Mouse (Mus musculus) limb, embryonic 13.5 days (tissue): ENCODE data around the gene Mfsd11. TPM values are rescaled to one million over a fixed set of nuclear protein-coding genes. Genes with fewer than 3 reads are reported as not detected.

Source experiments
- ATAC-seq: fragments of 200-750 bp; cut with Nextera tagmentation; 2 replicates; pipeline ENCODE4 v1.8.0; 2017; ENCODE audit warnings: low read depth, moderate number of reproducible peaks, moderate TSS enrichment; ENCODE audit not compliant: low FRiP score
- H3K27ac ChIP-seq: fragments of 300-500 bp; sonication (generic); 2 replicates; pipeline ENCODE4 v1.5.1; 2015; ENCODE audit warnings: inconsistent platforms, mild to moderate bottlenecking, moderate library complexity
- H3K27me3 ChIP-seq: fragments of 300-500 bp; sonication (generic); 2 replicates; pipeline ENCODE4 v1.6.1; 2015; ENCODE audit warnings: mild to moderate bottlenecking, inconsistent platforms
- H3K36me3 ChIP-seq: fragments of 300-500 bp; sonication (generic); 2 replicates; pipeline ENCODE4 v1.6.1; 2015; ENCODE audit warnings: inconsistent platforms, mild to moderate bottlenecking, moderate library complexity
- H3K4me1 ChIP-seq: fragments of 300-500 bp; sonication (generic); 2 replicates; pipeline ENCODE4 v1.6.1; 2015; ENCODE audit warnings: inconsistent platforms
- H3K4me2 ChIP-seq: fragments of 300-500 bp; sonication (generic); replicated peaks from 2 replicates; pipeline ENCODE4 v1.6.1; 2015; ENCODE audit warnings: inconsistent platforms, mild to moderate bottlenecking, moderate library complexity
- H3K4me3 ChIP-seq: fragments of 300-500 bp; sonication (generic); 2 replicates; pipeline ENCODE4 v1.5.1; 2015; ENCODE audit warnings: moderate library complexity, mild to moderate bottlenecking, inconsistent platforms
- H3K9ac ChIP-seq: fragments of 300-500 bp; sonication (generic); 2 replicates; pipeline ENCODE4 v1.6.1; 2015; ENCODE audit warnings: mild to moderate bottlenecking, inconsistent platforms
- H3K9me3 ChIP-seq: fragments of 300-500 bp; sonication (generic); 2 replicates; pipeline ENCODE4 v1.6.1; 2016; ENCODE audit warnings: inconsistent platforms
- WGBS: fragments of 180-500 bp; shearing (Covaris S2); methylation state at CpG from one replicate; pipeline ENCODE4 v1.1.7; 2015; 5-methylcytosine and 5-hydroxymethylcytosine counted together
- polyA plus RNA-seq: library from polyadenylated mRNA; unstranded; fragments of >200 nt; fragmentation: Nextera tagmentation; extraction: Ambion mirVana; gene quantifications from 2 replicates; pipeline ENCODE4 v1.2.1, GENCODE M21; 2015

The Mfsd11 gene
- 44.3 and 44.8 TPM in 2 replicates for polyA plus RNA-seq

DNA sequence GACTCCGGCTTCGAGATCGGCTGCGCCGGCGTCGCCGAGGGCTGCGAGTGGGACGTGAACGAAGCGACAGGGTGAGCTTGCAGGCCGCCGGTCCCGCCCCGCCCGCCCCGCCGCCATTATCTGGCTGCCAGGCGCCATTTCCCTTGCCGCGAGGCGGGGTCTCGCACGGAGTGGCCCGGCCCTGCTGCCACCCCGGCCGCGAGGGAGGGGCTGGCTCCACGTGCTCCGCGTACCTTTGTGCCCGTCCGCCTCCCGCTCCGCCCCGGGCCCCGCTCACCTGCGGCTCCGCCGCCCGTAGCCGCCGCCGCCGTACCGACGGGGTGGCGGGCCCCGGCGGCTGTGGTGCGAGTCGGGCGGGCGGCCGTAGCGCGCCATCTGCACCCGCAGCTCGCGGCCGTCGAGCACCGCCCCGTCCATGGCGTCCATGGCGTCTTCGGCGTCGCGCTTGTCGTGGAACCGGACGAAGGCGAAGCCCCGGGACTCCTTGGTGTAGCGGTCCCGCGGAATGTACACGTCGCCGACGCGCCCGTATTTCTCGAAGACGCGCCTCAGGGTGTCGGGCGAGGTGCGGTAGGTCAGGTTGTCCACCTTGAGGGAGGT, at the start of gene Mfsd11:
TSS of gene Mfsd11 (plus strand) at position 150 of the 600 bp plus-strand sequence.
- under 1% methylated on average over 89 of the region's 91 CpGs for WGBS

DNA sequence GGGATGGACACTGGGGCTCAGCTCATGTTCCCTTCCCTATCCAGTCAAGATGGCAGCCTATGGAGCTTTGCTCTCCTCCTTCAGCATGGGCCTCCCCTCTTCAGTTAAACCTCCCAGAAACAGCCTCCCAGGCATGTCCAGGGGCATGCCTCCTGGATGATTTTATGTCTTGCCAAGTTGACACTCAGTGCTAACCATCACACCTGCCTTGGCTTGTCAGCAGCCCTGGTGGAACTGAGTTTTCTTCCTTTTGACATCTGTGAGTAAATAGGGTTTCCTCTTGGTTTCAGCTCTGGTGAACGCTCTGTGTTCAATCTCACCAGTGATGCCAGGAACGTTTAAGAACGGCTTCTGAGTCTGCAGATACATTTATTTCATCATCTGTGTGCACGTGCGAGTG, 49.5 kb upstream of the Mfsd11 start:
- Histone ChIP-seq H3K9ac (no peak overlapping the region), H3K36me3 (no peaks in the 10 kb centered on the region), H3K4me2 (no peak overlapping the region), H3K27me3 (no peaks in the 10 kb centered on the region), H3K4me1 (peaks cover 15% of the 10 kb centered on the region), H3K4me3 (no peak overlapping the region), H3K27ac (no peak overlapping the region), H3K9me3 (no peaks in the 10 kb centered on the region)
- ATAC-seq, result no peak
- 88% methylated on average over 5 of the region's 5 CpGs for WGBS

More for the DNA sequence above, at the start of gene Mfsd11:
- Histone ChIP-seq H3K27ac (peak within 1 kb of the TSS; percentile 98), H3K27me3 (no peaks in the 10 kb centered on the region), H3K9me3 (no peaks in the 10 kb centered on the region), H3K4me2 (peak within 1 kb of the TSS; percentile 86), H3K36me3 (peaks cover 47% of the 10 kb centered on the region), H3K4me3 (peak within 1 kb of the TSS; percentile 94), H3K4me1 (peaks cover 26% of the 10 kb centered on the region), H3K9ac (peak within 1 kb of the TSS; percentile 93)
- ATAC-seq, result peak; percentile 31

DNA sequence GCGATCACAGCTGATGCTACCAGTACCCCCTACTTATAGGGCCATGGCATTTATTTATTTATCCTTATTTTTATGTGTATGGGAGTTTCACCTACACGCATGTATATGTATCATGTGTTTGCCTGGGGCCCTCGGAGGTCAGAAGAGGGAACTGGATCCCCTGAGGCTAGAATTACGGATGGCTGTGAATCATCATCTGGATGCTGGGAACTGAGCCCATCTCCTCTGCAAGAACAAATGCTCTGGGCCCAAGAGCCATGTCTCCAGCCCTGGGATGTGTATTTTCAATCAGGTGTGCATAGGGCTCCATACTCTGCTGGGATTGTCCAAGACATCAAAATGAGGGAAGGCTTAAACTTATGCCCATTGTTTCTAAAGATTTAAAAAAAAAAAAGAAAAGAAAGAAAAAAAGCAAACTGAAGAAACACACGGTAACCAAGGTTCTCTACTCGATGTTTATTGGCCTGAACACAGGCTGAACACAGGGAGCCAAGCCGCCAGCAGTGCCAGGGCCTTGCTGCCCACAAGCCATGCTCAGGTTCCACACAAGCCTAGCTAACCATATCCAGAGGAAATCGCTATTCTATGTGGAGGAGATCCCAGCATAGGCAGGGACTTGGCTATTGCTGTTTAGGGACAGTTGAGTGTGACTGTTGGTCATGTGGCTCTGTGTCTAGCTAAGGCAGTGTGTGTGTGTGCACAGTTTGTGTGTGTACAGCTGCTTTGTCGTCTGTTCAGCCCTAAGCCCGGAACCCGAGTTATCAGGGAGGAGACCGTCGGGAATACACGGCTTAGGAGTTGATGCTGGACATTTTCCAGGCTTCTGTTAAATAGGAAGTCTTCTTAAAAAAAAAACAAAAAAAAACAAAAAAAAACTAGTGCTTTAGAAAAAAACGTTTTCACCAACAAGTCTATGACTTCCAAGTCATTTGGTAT, 45.8 kb upstream of the Mfsd11 start:
- ATAC-seq, result no peak
- Histone ChIP-seq H3K9ac (peak overlapping the region; percentile 10; the same call in 1 of the 2 replicates), H3K27ac (0 out of 2 replicates have a peak overlapping the region, but pooled peaks have one; percentile 4), H3K36me3 (no peaks in the 10 kb centered on the region), H3K9me3 (no peaks in the 10 kb centered on the region), H3K4me2 (no peak overlapping the region), H3K4me3 (no peak overlapping the region), H3K27me3 (no peaks in the 10 kb centered on the region; the same call in 1 of the 2 replicates), H3K4me1 (peaks cover 26% of the 10 kb centered on the region)
- 76% methylated on average over 15 of the region's 15 CpGs for WGBS

DNA sequence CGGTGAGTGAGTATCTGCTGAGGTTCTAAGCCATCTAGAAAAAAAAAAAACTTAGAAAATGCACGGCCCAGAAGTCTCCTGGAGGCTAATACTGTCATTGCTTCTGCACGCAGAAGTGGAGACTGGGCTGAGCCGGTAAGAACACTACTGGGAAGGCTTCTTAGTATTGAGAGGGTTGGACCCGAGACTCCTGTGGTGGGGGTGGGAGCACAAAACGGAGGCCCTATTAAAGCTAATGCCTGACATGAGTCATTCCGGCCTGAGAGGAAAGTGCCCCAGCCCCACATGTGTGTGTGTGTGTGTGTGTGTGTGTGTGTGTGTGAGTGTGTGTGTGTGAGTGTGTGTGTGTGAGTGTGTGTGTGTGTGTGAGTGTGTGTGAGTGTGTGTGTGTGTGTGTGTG, 45.1 kb upstream of the Mfsd11 start:
- no peak for ATAC-seq
- WGBS, result 42% methylated on average over 7 of the region's 7 CpGs
- H3K4me3 ChIP-seq, result no peak overlapping the region
- H3K9me3 ChIP-seq, result no peaks in the 10 kb centered on the region
- H3K36me3 ChIP-seq, result no peaks in the 10 kb centered on the region
- H3K4me1 ChIP-seq, result peaks cover 31% of the 10 kb centered on the region
- no peak overlapping the region; the same call in 1 of the 2 replicates for H3K9ac ChIP-seq
- H3K4me2 ChIP-seq, result no peak overlapping the region
- H3K27ac ChIP-seq, result no peak overlapping the region
- no peaks in the 10 kb centered on the region; the same call in 1 of the 2 replicates for H3K27me3 ChIP-seq

DNA sequence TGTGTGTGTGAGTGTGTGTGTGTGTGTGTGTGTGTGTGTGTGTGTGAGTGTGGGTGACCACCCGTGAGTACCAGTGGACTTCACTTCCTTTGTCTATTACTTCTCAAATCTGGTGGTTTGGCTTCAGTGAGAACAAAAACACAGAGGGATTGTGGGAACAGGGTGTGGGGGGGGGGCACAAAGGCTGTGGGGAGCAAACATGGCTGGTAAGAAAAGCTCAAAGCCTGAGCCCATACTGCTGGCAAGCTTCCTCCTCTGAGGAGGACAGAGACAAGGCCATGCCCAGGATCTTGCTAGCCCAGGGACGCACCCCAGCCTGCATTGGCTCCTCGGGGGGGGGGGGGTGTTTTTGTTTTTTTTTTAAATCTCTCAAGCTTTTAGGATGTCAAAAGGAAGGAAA, 44.7 kb upstream of the Mfsd11 start:
- Histone ChIP-seq H3K4me2 (no peak overlapping the region), H3K27ac (no peak overlapping the region), H3K9me3 (no peaks in the 10 kb centered on the region), H3K4me1 (peaks cover 35% of the 10 kb centered on the region), H3K9ac (no peak overlapping the region), H3K4me3 (no peak overlapping the region), H3K27me3 (no peaks in the 10 kb centered on the region; the same call in 1 of the 2 replicates), H3K36me3 (no peaks in the 10 kb centered on the region)
- no peak for ATAC-seq
- 74% methylated on average over 3 of the region's 3 CpGs for WGBS

DNA sequence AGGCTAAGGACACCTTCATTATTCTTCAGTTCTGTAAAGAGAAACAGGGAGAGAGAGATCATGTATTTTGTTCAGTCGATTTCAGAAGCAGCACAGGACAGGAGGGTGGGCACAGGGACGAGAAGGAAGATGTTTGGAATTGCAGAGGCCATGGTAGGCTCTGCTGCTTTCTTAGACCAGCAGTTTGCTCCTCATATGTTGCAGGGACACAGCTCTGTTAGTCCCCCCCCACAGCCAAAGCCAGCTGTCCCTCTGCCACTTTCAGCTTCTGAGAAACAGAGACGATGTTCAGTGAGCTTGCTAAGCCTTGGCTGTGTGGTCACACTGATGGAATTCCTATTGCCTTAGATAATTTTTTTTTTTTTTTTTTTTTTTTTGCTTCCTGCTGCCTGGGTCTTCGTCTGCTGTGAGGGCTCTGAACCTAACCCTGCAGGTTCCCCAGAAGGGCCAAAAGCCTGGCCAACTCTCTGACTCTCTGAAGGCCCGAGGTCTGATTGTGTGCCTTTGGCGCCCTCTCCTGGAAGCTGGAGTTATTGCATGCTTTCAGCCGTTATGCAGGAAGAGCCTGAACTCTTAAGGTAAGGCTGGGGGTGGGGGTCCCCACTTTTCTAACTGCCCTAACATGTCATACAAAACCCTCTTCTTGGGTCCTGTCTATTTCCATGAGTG, 44.2 kb upstream of the Mfsd11 start:
- Histone ChIP-seq H3K27me3 (no peaks in the 10 kb centered on the region; the same call in 1 of the 2 replicates), H3K4me3 (no peak overlapping the region), H3K4me2 (0 out of 2 replicates have a peak overlapping the region, but pooled peaks have one; percentile 5), H3K9ac (no peak overlapping the region), H3K9me3 (no peaks in the 10 kb centered on the region), H3K27ac (no peak overlapping the region; the same call in 1 of the 2 replicates), H3K4me1 (peaks cover 41% of the 10 kb centered on the region), H3K36me3 (no peaks in the 10 kb centered on the region)
- ATAC-seq, result peak; percentile 21; the same call in 1 of the 2 replicates
- WGBS, result 24% methylated on average over 7 of the region's 7 CpGs

DNA sequence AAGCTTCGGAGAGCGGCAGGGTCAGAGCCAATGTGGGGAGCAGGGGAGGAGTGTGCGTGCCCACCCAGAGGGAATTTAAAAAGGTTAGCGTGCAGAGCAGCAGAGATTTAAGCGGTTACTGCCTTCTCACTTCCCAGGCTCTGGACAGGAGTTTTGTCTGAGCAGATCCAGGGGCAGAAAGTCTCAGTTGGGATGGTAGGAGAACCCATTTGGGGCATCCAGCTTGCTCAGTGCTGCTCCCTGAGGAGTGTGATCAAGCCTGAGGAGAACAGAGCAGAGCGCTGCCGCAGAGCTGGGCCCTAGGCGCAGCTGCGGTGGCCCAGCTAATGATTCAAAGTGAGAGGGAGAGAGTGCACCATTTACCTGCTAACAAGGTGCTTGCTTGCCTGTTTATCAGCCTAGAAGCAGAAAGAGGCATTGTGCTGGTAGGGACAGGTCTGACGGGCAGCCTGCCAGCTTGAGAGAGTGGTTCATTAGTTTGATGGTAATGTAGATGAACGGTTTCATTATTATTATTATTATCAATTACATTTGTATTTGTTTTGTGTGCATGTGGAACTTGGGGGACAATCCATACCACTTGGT, 43.3 kb upstream of the Mfsd11 start:
- Histone ChIP-seq H3K4me2 (no peak overlapping the region), H3K4me3 (no peak overlapping the region), H3K27me3 (no peaks in the 10 kb centered on the region; the same call in 1 of the 2 replicates), H3K36me3 (no peaks in the 10 kb centered on the region), H3K27ac (no peak overlapping the region), H3K9me3 (no peaks in the 10 kb centered on the region), H3K9ac (no peak overlapping the region), H3K4me1 (peaks cover 49% of the 10 kb centered on the region)
- WGBS, result 79% methylated on average over 11 of the region's 11 CpGs
- ATAC-seq, result no peak

DNA sequence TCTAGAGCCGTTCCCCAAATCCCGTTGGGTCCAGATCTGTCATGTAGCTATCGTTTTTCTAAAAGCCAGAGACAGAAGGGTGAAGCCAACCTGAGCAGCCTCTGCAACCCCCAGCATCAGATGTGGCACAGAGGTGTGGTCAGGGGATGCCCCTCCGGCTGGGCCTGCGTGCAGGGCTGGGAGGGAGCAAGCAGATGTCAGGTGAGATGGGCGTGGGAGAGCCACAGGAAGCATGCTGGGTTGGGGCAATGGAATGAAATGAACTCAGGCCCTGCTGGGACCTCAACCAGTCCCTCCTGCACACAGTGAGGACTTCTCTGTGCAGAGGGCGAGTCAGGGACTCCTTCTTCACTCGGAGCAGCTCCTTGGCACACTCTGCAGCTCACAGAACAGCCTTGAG, 42.7 kb upstream of the Mfsd11 start:
- no peaks in the 10 kb centered on the region; the same call in 1 of the 2 replicates for H3K27me3 ChIP-seq
- no peak overlapping the region for H3K4me2 ChIP-seq
- H3K9me3 ChIP-seq, result no peaks in the 10 kb centered on the region
- H3K4me3 ChIP-seq, result no peak overlapping the region
- 78% methylated on average over 8 of the region's 8 CpGs for WGBS
- H3K9ac ChIP-seq, result 0 out of 2 replicates have a peak overlapping the region, but pooled peaks have one; percentile 35
- H3K27ac ChIP-seq, result no peak overlapping the region
- no peak for ATAC-seq
- peaks cover 55% of the 10 kb centered on the region for H3K4me1 ChIP-seq
- H3K36me3 ChIP-seq, result no peaks in the 10 kb centered on the region

DNA sequence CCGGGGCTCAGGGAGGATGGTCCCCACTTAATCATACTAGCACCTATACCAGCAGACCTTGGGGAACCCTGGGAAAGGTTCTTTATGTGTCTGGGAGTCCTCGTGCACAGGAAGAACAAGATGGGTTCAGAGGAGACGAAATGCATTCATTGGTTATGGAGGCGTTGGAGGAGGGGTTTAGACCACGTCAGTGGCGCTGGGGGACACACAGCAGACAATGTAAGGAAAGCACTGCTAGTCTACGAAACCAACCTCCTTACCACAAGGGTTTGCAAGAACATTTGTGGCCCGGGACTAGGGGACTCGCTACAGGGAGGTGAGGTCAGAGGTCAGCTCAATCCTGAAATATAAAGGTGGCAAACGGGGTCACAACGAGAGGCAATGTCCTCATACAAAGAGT, 41.7 kb upstream of the Mfsd11 start:
- Histone ChIP-seq H3K27me3 (no peaks in the 10 kb centered on the region; the same call in 1 of the 2 replicates), H3K9ac (no peak overlapping the region), H3K36me3 (no peaks in the 10 kb centered on the region), H3K4me1 (peaks cover 65% of the 10 kb centered on the region), H3K9me3 (no peaks in the 10 kb centered on the region), H3K4me2 (no peak overlapping the region), H3K4me3 (no peak overlapping the region), H3K27ac (no peak overlapping the region)
- WGBS, result 68% methylated on average over 11 of the region's 11 CpGs
- ATAC-seq, result no peak

DNA sequence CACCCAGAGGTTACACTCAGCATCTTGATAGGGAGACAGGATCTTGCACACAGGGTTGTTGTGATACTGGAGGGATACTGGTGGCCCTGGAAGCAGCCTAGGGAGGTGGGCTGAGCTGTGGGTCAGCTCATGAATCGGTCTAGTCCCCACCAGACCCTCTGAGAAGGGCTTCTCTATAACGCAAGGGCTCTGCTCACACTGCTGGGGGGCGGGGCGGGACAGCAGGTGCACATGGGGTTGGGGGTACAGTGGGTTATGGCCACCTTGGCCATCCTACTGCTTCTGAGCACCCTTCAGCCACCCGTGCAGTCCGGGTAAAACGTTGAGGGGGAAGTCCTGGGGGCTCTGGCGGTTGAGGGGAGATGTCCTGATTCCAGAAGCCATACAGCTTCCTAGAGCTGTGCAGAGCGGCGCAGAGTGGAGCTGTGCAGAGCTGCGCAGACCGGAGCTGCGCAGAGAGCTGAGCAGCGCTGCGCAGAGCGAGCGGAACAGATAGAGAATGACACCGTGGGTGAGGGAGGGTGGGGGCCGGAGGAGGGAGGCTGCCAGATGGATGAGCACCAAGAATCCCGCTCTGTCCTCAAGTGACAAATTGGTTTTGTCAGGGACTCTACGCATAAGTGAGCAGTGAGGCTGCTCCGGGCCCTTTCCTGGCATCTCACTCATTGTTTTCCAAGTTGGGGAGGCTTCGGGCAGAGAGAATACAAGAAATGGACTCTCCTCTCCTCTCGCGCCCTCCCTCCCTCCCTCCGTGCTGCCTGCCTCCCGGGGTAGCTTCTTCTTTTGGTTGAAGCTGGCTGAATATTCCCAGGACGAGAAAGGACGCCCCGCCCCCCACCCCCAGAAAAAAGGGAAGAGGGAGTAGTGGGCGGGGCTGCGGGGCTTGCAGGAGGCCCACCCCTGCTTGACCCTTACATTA, 41.0 kb upstream of the Mfsd11 start:
- peak overlapping the region; percentile 68 for H3K4me2 ChIP-seq
- H3K4me3 ChIP-seq, result peak overlapping the region; percentile 38
- peak overlapping the region; percentile 48 for H3K9ac ChIP-seq
- H3K27me3 ChIP-seq, result no peaks in the 10 kb centered on the region; the same call in 1 of the 2 replicates
- no peaks in the 10 kb centered on the region for H3K36me3 ChIP-seq
- 7% methylated on average over 31 of the region's 32 CpGs for WGBS
- H3K4me1 ChIP-seq, result peaks cover 66% of the 10 kb centered on the region
- no peaks in the 10 kb centered on the region for H3K9me3 ChIP-seq
- ATAC-seq, result 0 out of 2 replicates have a peak, but pooled peaks have one; percentile 46
- H3K27ac ChIP-seq, result peak overlapping the region; percentile 48; the same call in 1 of the 2 replicates
